Mouse (Mus musculus): ENCODE results near the gene Ocel1.
"Not testable (repeated sequence)": the region's sequence is repeated elsewhere in the genome, so short reads cannot be mapped to it uniquely, and the experiment has no call there.

Ocel1 gene

GRCm38 (mm10) chr8:71371236-71371848, at the start of gene Ocel1:
Ocel1 (plus strand) TSS chr8:71371298.
- peak; percentile 99 for DNase-seq

GRCm38 (mm10) chr8:71322939-71323338, 48.2 kb upstream of the Ocel1 start:
- no peak for DNase-seq

- DNase-seq, result peak; percentile 41
These were observed 46.2 kb upstream of the Ocel1 start for GRCm38 (mm10) chr8:71324848-71325247.

GRCm38 (mm10) chr8:71337834-71338233, 33.3 kb upstream of the Ocel1 start:
- DNase-seq, result not testable (repeated sequence)

GRCm38 (mm10) chr8:71340625-71341024, 30.5 kb upstream of the Ocel1 start:
- peak; percentile 71 for DNase-seq

DNA sequence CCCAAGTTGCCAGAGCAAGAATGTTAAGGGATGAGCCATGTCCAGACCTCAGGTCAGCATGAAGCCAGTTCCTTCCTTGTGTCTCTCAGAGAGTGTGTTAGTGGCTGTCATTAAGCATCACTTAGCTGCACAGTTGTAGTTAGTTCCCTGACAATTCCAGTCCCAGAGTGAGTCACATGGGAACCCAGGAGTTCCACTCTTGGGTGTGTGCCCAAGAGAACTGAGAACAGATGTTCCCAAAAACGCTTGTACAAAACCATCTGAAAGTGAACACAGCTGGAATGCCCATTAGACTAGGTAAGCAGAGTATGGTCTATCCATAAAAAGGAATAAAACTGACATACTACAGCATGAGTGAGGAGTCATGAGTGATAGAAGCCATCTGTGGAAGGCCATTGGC, 24.5 kb upstream of the Ocel1 start:
- DNase-seq, result no peak

DNA sequence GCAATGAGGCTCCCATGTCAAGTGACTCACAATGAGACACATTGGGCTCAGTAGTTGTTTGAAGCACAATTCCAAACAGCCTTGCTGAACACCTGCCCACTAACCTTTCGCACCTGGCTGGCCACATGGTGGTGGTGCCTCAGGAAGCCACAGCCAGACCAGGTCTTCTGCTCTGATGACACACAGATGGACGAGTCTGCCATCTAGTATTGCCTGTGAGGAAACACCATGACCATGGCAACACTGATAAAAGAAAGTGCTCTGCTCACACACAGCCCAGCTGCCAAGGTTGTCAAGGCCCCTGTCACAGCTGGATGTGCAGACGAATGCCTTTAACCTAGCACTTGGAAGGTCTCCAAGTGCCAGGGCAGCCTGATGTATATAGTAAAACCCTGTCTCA, 20.0 kb upstream of the Ocel1 start:
- no peak for DNase-seq

DNA sequence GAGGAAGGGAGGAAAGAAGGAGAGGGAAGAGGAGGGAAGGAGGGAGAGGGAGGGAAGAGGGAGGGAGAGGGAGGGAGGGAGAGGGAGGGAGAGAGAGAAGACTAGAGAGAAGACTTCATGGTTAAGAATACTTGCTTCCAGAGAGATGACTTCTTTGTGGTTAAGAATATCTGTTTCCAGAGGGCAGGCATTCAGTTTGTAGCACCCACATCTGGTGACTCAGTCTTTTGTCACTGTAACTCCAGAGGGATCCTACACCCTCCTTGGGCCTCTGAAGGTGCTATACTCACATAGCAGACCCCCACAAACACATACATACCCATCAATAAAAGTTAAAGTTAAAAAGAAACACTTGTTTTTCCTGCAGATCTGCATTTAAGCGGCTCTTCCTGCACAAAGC, 19.6 kb upstream of the Ocel1 start:
- DNase-seq, result no peak

- no peak for DNase-seq
These were observed 13.1 kb upstream of the Ocel1 start for GRCm38 (mm10) chr8:71358026-71358425.

- DNase-seq, result peak; percentile 96
These were observed 4.1 kb upstream of the Ocel1 start, which contains the start of gene Use1 for GRCm38 (mm10) chr8:71366771-71367528. Use1 (plus strand) TSS chr8:71366848.

- peak; percentile 55 for DNase-seq
These were observed 3.4 kb upstream of the Ocel1 start for GRCm38 (mm10) chr8:71367529-71368176.

GRCm38 (mm10) chr8:71368366-71368765, 2.7 kb upstream of the Ocel1 start:
- no peak for DNase-seq

- DNase-seq, result no peak
These were observed 1.9 kb upstream of the Ocel1 start for GRCm38 (mm10) chr8:71369040-71369718.

DNA sequence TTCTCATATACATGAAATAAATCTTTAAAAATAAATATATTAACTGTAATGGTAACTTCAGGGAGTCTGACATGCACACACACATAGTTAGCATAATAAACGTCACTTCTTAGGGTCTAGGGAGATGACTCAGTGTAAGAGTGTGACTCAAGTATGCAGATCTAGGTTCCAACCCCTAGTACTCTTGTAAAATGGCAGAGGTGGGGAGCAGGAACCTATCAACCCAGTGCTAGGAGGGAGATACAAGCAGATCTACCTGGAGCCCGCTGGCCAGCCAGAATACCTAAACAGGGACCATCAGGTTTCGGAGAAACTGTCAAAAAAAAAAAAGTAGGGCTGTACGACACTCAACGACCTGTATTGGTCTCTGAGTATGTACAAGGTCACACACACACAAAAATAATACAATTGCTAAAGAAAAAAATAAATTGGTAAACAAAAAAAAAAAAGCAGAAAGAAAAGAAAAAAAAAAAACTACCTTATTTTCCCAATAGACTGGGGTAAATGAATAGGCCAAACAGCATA, 325 bp upstream of the Ocel1 start:
- no peak for DNase-seq

- DNase-seq, result peak; percentile 41
These were observed 1.3 kb downstream of the Ocel1 start for GRCm38 (mm10) chr8:71372427-71372826.

DNA sequence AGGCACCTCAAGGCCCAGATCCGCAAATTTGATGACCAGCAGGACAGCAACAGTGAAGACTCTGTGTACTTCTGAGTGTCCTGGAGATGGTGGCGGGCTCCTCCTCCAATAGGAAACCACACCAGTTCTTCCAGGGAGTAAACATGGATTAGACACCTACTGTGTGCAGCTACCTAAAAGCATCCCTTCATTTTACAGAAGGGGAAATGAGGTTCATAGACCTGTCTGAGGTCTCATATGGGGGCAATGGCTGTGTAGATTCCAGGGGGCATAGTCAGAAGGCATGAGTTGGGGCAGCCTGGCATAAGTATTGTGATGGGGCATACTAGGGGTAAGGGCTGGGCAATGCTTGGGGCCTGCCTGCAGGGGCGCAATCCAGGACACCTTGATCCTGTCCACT, 1.9 kb downstream of the Ocel1 start:
- no peak for DNase-seq

- peak; percentile 75 for DNase-seq
These were observed 3.6 kb downstream of the Ocel1 start for GRCm38 (mm10) chr8:71374616-71375206.

GRCm38 (mm10) chr8:71375581-71376422, 4.7 kb downstream of the Ocel1 start:
- peak; percentile 87 for DNase-seq

- DNase-seq, result peak; percentile 53
These were observed 5.4 kb downstream of the Ocel1 start for GRCm38 (mm10) chr8:71376423-71377030.

GRCm38 (mm10) chr8:71379008-71379407, 7.9 kb downstream of the Ocel1 start:
- no peak for DNase-seq

DNA sequence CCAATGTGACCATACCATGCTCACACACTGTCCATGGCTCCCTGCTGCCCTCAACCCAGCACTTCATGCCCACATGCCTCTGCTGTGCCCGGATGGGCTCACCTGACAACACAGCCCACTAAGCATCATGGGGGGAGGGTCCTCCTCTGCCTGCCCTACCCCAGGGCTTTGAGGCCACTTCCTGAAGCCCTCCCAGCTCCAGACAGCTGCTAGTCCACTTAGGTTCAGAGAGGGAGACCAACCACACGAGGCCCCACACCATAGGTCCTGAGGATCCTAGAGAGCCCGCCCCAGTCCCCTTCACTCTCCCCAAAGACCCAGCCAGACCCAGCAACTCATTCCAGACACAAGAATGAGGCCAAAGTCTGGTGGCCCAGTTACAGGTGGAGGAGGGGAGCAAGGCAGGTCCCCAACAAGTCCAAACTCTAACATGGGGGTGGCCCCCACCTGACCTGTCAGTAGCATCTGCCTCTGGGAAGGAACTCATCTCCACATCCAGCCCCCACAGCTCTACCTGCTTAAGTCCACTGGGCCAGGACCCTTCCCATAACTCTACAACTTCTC, 8.5 kb downstream of the Ocel1 start:
- DNase-seq, result peak; percentile 67
